Mouse (Mus musculus) midbrain, embryonic 14.5 days (tissue): ENCODE results near the gene Cyp2c38. TPM values are rescaled to one million over a fixed set of nuclear protein-coding genes. Genes with fewer than 3 reads are reported as not detected.
"Not testable (repeated sequence)": the region's sequence is repeated elsewhere in the genome, so short reads cannot be mapped to it uniquely, and the experiment has no call there.

Experiments used
- ATAC-seq: fragments of 200-750 bp; cut with Nextera tagmentation; 2 replicates; pipeline ENCODE4 v1.8.0; 2017; ENCODE audit warnings: moderate number of reproducible peaks, moderate library complexity; ENCODE audit not compliant: low FRiP score, low TSS enrichment
- DNase-seq: peaks from one replicate; pipeline ENCODE4 v3.0.0-alpha.2; 2015
- H3K27ac ChIP-seq: fragments of 300-500 bp; sonication (generic); replicated peaks from 2 replicates; pipeline ENCODE4 v1.5.1; 2014; ENCODE audit warnings: mild to moderate bottlenecking, low read depth, low read length, moderate library complexity
- H3K27me3 ChIP-seq: fragments of 300-500 bp; sonication (generic); 2 replicates; pipeline ENCODE4 v1.6.1; 2014; ENCODE audit warnings: low read length, control low read depth, mixed read lengths; ENCODE audit not compliant: control insufficient read depth, insufficient read depth
- H3K36me3 ChIP-seq: fragments of 300-500 bp; sonication (generic); 2 replicates; pipeline ENCODE4 v1.6.1; 2014; ENCODE audit warnings: low read length, control low read depth; ENCODE audit not compliant: control insufficient read depth, insufficient read depth
- H3K4me1 ChIP-seq: fragments of 300-500 bp; sonication (generic); 2 replicates; pipeline ENCODE4 v1.6.1; 2014; ENCODE audit warnings: mild to moderate bottlenecking, antibody characterized with exemption, low read length, control low read depth; ENCODE audit not compliant: control insufficient read depth, insufficient read depth
- H3K4me2 ChIP-seq: fragments of 300-500 bp; sonication (generic); 2 replicates; pipeline ENCODE4 v1.6.1; 2014; ENCODE audit warnings: mild to moderate bottlenecking, low read length, moderate library complexity
- H3K4me3 ChIP-seq: fragments of 300-500 bp; sonication (generic); replicated peaks from 2 replicates; pipeline ENCODE4 v1.5.1; 2014; ENCODE audit warnings: low read depth, low read length
- H3K9ac ChIP-seq: fragments of 300-500 bp; sonication (generic); replicated peaks from 2 replicates; pipeline ENCODE4 v1.6.1; 2014; ENCODE audit warnings: mild to moderate bottlenecking, low read length, moderate library complexity
- H3K9me3 ChIP-seq: fragments of 300-500 bp; sonication (generic); 2 replicates; pipeline ENCODE4 v1.6.1; 2016; ENCODE audit warnings: low read length, control low read depth, mixed read lengths; ENCODE audit not compliant: control insufficient read depth
- WGBS: fragments of 180-500 bp; shearing (Covaris S2); extraction: QIAGEN DNeasy Blood & Tissue Kit; methylation state at CpG from one replicate; pipeline ENCODE4 v1.1.7; 2014; 5-methylcytosine and 5-hydroxymethylcytosine counted together
- polyA plus RNA-seq: library from polyadenylated mRNA; unstranded; fragments of >200 nt; fragmentation: Nextera tagmentation; extraction: Ambion mirVana; gene quantifications from 2 replicates; pipeline ENCODE4 v1.2.1, GENCODE M21; 2014

Gene Cyp2c38
- polyA plus RNA-seq: not detected in 2 replicates

DNA sequence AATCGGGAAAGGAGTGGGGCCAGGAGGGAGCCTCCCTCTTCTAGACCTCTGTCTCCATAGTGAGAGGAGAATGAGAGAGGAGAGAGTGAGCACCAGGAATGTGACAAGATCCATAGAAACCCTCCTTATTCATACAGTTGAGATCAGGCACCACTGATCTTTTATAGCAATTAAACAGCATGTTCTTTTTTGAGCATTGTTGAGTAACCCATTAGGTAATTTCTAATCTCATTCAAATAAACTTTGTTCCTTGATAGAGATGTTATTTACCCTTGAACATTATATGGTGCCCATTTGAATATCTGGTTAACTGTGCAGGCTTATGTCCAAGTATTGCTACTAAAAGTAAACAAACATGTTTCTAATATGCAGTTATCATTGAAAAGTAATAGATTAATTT is at the start of gene Cyp2c38:
TSS of gene Cyp2c38 (minus strand) at position 135 of the 400 bp plus-strand sequence.
- no peak for DNase-seq
- ATAC-seq: no peak
- no peaks in the 10 kb centered on the region for H3K27me3 ChIP-seq
- no peak within 1 kb of the TSS for H3K4me2 ChIP-seq
- H3K9me3 ChIP-seq: no peaks in the 10 kb centered on the region; the same call in 1 of the 2 replicates
- 79% methylated on average over 1 of the region's 1 CpGs for WGBS
- H3K4me3 ChIP-seq: no peak within 1 kb of the TSS
- H3K9ac ChIP-seq: no peak within 1 kb of the TSS
- no peaks in the 10 kb centered on the region for H3K4me1 ChIP-seq
- no peak within 1 kb of the TSS for H3K27ac ChIP-seq
- H3K36me3 ChIP-seq: no peaks in the 10 kb centered on the region

DNA sequence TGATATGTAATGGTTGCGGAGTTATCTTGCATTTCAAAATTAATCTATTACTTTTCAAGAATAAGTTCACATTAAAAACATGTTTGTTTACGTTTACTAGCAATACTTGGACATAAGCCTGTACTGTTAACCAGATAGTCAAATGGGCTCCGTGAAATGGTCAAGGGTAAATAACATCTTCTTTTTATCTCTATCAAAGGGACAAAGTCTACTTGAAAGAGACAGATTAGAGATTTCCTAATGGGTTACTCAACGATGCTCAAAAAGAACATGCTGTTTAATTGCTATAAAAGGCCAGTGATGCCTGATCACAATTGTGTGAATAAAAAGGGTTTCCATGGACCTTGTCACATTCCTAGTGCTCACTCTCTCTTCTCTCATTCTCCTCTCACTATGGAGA is 47.7 kb upstream of the Cyp2c38 start, which contains the start of gene Cyp2c39:
TSS of gene Cyp2c39 (plus strand) at position 329 of the 400 bp plus-strand sequence.
- no peaks in the 10 kb centered on the region for H3K36me3 ChIP-seq
- H3K9me3 ChIP-seq: 0 out of 2 replicates have a peak, but pooled peaks cover 11% of the 10 kb centered on the region
- WGBS: 81% methylated on average over 4 of the region's 4 CpGs
- ATAC-seq: no peak
- no peak within 1 kb of the TSS for H3K4me3 ChIP-seq
- no peak within 1 kb of the TSS for H3K4me2 ChIP-seq
- no peak within 1 kb of the TSS for H3K27ac ChIP-seq
- no peak within 1 kb of the TSS for H3K9ac ChIP-seq
- no peaks in the 10 kb centered on the region for H3K27me3 ChIP-seq
- H3K4me1 ChIP-seq: no peaks in the 10 kb centered on the region
- DNase-seq: no peak

DNA sequence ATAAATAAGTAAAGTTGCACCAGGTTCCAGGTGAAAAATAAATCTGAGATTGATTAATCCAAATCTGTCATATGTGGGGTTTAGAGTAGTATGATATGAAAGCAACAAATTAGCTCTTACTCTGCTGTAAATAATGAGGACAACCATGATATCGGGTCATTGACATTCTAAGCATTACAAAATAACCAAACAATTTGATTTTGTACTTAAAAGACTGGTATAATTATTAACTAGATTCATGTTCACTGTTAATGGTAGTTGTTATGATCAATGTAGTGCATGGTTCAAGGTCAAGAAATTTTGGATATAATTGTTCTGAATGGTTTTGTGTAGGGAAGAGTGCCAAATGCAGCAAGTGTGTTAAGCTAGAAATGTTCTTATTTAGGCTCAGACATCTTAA is 46.7 kb upstream of the Cyp2c38 start:
- H3K9ac ChIP-seq: no peak overlapping the region
- DNase-seq: no peak
- H3K4me1 ChIP-seq: no peaks in the 10 kb centered on the region
- no peak overlapping the region for H3K4me2 ChIP-seq
- WGBS: 79% methylated on average over 1 of the region's 1 CpGs
- ATAC-seq: no peak
- no peaks in the 10 kb centered on the region for H3K36me3 ChIP-seq
- no peaks in the 10 kb centered on the region for H3K27me3 ChIP-seq
- H3K4me3 ChIP-seq: no peak overlapping the region
- 0 out of 2 replicates have a peak, but pooled peaks cover 11% of the 10 kb centered on the region for H3K9me3 ChIP-seq
- no peak overlapping the region for H3K27ac ChIP-seq

DNA sequence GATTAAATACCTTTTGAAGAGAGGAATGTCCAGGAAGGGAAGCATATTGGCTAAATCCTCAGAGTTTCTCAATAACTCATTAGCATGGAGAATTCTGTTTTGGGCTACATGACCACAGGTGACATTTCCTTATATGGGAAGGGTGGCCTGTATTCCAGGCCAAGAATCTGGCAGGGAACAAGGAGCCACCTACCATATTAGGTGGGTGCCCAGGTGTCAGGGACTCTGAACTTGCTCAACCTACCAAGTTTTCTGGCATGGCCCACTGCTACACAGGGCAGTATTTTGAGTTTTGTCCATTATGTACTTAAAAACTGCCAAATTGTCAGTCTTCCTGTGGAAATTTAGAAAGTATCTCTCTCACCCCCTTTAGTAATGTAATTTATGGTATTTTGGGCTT is 43.5 kb upstream of the Cyp2c38 start:
- Histone ChIP-seq H3K27ac (no peak overlapping the region), H3K9ac (no peak overlapping the region), H3K9me3 (0 out of 2 replicates have a peak, but pooled peaks cover 18% of the 10 kb centered on the region), H3K4me1 (no peaks in the 10 kb centered on the region), H3K36me3 (no peaks in the 10 kb centered on the region), H3K4me2 (no peak overlapping the region), H3K4me3 (no peak overlapping the region), H3K27me3 (no peaks in the 10 kb centered on the region)
- no peak for DNase-seq
- no peak for ATAC-seq

DNA sequence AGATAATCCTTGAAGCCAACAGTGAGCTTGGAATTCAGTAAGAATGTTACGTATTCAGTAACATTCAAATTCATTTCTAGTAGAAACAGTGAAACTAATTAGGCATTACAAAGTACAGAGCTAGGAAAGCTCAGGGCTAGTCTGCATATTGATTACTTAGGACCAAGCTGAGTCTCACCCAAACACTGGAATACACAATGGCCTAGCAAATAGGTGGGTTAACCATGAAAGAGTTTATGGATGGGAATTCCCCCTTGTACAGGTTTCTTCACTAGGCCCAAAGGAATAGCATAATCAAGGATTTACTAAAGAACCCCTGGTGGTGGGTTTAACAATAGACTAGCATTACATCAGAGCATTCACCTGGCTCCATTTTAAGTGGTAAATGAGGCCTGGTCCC is 21.1 kb upstream of the Cyp2c38 start:
- 93% methylated on average over 1 of the region's 1 CpGs for WGBS
- not testable (repeated sequence) for H3K4me3 ChIP-seq, H3K36me3 ChIP-seq, H3K4me2 ChIP-seq, DNase-seq, H3K4me1 ChIP-seq, H3K27ac ChIP-seq, ATAC-seq, H3K27me3 ChIP-seq, H3K9ac ChIP-seq
- peaks cover 39% of the 10 kb centered on the region for H3K9me3 ChIP-seq

DNA sequence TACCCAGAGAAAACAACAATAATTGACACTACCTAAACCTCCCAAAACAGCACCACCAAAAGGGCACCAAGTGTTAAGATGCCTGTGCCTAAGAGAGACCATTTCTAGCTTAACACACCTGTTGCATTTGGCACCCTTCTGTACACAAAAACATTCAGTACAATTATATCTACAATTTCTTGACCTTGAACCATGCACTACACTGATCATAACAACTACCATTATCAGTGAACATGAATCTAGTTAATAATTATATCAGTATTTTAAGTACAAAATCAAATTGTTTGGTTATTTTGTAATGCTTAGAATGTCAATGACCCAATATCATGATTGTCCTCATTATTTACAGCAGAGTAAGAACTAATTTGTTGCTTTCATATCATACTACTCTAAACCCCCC is 1.0 kb upstream of the Cyp2c38 start:
- DNase-seq (no peak), ATAC-seq (no peak)
- Histone ChIP-seq H3K36me3 (no peaks in the 10 kb centered on the region), H3K4me2 (no peak overlapping the region), H3K9ac (no peak overlapping the region), H3K9me3 (no peaks in the 10 kb centered on the region; the same call in 1 of the 2 replicates), H3K27ac (no peak overlapping the region), H3K4me3 (no peak overlapping the region), H3K27me3 (no peaks in the 10 kb centered on the region), H3K4me1 (no peaks in the 10 kb centered on the region)

Other genes with a start within 250 kb of the Cyp2c38 start
- not detected in 2 replicates for gene Cyp2c29, start 193.7 kb downstream of the Cyp2c38 start, polyA plus RNA-seq
- gene Cyp2c39, start 47.8 kb upstream of the Cyp2c38 start, polyA plus RNA-seq: not detected in 2 replicates
- gene Cyp2c67, start 186.0 kb upstream of the Cyp2c38 start, polyA plus RNA-seq: not detected in 2 replicates